Mouse (Mus musculus) Muller cell, postnatal 12 days (primary cell): ENCODE measurements around the gene Ifitm5.

Experiments used
- DNase-seq: peaks from one replicate; pipeline ENCODE4 v3.0.0-alpha.2; 2015; ENCODE audit errors: inconsistent ontology term

The Ifitm5 gene

DNA sequence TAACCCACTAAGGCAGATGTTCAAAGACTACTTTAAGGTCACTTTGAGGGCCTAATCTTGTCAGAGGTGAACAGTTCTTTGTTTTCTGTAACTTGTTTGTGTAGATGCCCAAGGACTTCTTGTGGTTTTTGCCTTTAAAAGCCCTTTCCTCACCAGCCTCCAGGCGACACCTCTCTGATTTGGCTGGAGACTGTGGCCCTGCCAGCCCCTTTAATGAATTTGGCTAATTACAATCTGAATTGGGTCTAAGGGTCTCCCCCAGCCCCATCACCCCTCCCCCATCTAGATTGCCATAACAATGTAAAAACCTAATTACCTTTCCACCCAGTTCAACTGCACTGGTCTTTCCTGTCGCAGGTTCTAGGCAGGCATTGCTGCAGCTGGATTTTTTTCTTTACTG, 12.6 kb upstream of the Ifitm5 start:
- DNase-seq = no peak

DNA sequence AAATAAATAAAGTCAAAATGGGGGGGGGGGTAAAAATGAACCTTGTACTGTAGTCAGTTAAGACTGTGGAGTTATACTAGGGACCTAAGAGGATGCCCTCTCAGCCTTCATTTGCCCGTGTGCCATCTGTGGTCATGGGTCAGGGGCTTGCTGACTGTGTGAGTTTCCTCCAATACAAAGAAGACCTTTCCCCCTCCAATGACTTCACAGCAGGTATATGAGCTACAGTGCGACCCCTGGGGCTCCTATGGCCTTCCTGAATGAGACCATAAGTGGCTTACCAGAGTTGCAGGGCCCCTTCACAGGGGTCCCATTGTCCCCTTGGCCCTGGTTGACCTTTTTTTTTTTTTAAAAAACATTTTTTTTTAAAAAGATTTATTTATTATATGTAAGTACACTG, 11.3 kb upstream of the Ifitm5 start:
- DNase-seq = no peak

DNA sequence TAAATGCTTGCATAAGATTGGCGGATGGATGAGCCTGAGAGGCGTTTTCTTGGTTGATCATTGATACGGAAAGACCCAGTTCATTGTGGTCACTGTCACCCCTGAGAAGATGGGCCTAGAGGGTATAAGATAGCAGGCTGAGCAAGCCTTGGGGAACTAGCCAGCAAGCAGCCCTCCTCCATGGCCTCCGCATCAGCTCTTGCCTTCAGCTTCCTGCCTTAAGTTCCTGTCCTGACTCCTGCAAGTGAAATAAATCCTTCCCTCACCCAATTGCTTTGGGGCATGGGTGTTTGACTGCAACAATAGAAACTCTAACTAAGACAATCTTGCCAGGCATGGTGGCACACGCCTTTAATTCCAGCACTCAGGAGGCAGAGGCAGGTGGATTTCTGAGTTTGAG, 9.9 kb upstream of the Ifitm5 start:
- no peak for DNase-seq

GRCm38 (mm10) chr7:140959181-140959901, 9.2 kb upstream of the Ifitm5 start:
- peak; percentile 54 for DNase-seq

DNA sequence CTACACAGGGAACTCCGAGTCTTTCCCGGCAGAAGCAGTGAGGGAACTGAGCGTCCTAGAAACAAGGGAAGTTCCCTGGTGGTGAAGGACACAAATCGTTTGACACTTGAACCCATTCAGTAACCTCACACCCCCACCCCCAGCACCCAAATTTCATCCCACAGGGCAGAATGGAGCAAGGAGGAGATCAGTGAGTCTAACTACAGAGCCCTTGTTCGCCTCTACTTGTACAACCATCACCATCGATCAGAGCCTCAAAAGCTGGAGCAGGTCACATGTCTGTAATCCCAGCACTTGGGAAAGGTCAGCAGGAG, 6.4 kb upstream of the Ifitm5 start:
- no peak for DNase-seq

DNA sequence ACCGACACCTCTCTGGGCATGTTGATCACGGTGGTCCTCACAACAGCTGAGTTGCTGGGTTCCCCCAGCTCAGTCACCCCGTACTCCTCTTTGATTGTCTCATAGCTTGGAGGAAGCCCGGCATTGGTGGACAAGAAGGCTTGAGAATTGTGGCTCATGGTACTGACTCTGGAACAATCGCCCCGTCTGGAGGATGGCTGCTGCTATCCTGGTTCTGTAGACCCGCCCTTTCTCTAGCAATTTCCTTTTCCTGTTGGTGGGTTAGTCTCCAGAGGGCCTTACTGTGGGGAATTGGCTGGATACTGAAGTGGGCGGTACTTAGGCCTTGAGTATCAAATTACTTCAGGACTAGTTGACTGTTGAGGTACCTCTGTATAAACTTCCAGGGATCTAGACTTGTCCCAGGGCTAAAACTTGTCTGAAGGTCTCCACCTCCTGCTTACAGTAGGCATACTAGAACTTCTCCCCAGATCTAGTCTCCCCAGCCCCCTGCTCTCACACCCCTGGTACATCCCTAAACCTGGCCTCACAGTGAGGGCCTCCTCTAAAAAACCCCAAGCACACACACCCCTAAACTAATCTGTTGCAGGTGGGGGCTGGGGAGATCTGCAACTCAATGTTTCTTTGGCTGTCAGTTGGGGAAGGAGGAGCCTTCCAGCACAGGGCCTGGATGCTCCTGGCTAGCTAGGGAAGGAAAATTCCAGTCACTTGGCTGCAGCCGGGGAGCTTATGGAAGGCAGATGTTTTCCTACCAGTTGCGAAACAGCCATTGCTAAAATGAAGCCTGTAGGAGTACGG, 5.9 kb upstream of the Ifitm5 start, which contains the start of the genes Gm45717 and Ifitm2:
Gene Gm45717, minus strand, starts transcription at position 180 of the 798 bp plus-strand sequence.
Gene Ifitm2, minus strand, starts transcription at position 230 of the 798 bp plus-strand sequence.
- peak; percentile 79 for DNase-seq

GRCm38 (mm10) chr7:140955342-140955741, 5.3 kb upstream of the Ifitm5 start:
- DNase-seq = peak; percentile 51

DNA sequence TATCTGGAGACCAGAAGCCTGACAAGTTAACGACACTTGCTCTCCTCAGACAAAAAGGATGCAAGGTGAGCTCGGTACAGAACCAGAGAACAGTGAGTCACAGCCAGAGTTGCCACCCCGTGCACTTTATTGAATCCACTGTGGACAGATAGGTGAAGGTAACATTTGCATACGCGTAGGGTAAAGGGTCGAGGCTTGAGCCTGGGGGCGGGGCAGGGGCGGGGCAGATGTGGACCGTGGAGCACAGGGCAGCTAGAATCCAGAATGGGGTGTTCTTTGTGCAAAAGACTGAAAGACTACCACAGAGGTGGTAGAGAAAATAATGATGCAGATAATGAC, 4.6 kb upstream of the Ifitm5 start:
- DNase-seq = no peak

DNA sequence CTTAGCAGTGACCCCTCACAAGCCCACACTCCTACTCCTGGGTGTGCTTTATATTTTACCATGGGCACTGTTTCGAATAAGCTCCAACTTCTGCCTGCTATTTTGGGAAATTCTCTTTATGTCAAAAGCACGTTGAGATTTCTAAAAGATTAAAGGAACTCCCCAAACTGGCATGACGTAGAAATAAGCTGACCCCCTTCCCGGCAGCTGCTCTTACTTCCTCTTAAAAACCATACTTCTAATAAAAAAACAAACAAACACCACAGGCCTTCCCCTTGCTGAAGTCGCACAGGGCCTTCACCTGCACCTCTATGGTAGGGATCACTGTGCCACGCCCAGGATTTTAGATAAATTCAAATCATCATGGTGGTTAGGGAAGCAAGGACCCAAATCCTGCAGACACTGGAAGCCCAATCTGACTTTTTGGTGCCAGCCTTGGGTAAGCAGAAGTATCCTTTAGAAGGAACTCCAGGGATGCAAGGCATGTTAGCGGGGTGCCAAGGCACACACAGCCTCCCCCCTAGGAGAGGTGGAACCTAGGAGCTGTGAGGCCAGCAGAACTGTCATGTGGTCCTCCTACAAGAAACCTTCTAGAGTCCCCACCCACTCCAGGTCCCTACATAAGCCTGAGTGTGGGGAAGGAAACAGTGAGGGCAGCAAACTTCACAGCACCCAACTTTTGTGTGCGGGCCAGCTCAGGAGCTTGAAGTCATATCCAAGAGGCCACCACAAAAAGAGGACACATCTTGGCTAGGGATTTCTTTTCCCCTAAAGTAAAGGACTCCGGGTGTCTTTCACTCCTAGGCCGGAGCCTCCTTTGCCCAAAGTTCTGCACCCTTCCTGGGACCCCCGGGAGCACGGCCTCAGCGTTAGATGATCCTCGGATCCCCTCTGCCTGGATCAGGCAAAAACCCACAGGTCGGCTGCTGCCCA, 4.0 kb upstream of the Ifitm5 start:
- no peak for DNase-seq

DNA sequence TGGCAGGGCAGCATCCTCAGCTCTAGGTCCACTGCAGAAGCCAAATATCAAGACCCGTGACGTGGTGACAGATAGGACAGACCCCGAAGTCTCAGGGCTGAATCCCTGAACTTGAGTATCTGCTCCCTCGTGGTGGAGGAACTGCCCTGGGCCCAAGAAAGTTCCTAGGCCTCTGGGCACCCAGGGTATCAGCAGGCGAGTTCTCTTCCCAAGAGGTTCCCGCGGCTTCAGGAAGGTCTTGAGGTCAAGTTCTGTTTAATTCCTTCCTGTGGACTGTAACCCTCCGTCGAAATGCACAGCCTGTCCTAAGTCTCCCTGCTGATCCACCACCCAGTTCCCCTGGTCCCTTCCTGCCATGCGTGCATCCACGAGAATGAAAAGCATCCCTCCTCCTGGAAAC, 3.0 kb upstream of the Ifitm5 start:
- DNase-seq = no peak

DNA sequence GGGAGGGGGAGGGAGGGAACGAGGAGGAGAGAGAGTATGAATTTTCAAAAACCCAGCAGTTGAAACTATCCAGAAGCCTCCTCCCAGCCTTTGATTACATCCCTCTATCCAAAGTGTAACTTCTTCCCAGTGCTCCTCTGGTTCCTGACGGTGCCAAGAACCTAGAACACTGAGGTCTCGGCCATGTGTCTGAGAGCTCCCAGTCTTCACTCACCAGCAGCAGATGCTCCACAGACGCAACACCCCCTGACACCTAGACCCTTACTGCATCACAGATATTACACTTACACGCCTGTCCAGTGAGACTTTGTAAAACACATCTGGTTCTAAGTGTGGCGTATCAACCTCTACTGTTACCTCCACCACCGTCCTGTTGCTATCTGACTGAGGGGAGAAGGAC, 2.4 kb upstream of the Ifitm5 start:
- DNase-seq = no peak

- DNase-seq = no peak
Observed at GRCm38 (mm10) chr7:140951765-140952164, 1.7 kb upstream of the Ifitm5 start.

- DNase-seq = no peak
Observed at GRCm38 (mm10) chr7:140951051-140951450, 960 bp upstream of the Ifitm5 start.

DNA sequence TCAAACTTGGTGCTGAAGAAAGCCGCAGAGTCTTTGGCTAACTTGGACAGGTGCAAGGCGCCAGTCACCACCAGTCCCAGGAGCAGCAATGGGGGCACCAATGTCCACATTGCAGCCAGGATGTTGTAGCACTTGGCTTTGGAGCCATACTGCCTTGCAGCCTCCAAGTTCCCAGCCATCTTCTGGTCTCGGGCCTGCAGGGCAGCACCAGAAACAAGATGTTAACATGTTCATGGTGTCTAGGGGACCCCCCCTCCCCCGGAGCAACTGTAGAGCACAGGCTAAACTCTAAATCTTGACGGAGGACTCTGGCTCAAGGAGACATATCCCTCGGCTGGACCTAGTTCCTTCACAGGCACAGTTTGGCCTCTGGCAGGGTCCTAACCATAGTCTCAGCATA, 836 bp downstream of the Ifitm5 start:
- DNase-seq = no peak

DNA sequence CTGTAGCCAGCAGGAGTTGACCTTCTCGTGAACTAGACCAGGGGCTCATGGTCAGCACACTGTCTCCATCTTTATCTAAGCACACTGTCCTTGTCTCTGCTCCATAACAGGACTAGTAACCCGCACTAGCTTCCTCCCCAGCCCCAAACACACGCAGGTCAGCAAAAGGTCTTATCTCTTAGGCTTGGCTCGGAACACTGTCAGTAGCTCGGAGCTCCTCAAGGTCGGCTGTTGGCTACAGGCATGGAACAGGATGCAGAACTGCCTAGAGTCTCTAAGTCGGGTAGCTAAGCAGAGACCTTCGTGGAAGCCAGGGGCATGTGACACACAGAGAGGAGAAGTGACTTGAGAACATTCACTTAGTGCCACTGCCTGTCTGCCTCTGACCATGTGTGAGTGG, 1.9 kb downstream of the Ifitm5 start:
- DNase-seq = no peak

GRCm38 (mm10) chr7:140946980-140947379, 3.1 kb downstream of the Ifitm5 start:
- DNase-seq = no peak

GRCm38 (mm10) chr7:140946311-140946710, 3.8 kb downstream of the Ifitm5 start:
- no peak for DNase-seq

DNA sequence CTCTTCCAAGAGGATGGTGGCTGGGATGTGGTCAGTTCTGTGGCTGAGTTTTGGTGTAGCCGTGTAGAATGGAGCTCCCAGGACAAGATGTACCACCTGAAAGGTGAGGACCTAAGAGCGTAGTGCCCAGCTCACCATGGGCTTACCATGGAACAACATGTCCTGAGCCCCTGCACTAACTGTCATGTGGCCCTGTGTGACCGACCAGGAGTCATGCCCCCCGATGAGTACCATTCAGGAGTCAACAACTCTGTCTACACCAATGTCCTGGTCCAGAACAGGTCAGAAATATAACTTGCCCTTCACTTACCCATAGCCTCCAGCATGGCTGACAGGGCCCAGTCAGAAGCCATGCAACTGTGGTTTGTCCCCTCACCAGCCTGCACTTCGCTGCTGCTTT, 4.8 kb downstream of the Ifitm5 start:
- DNase-seq = no peak

- DNase-seq = no peak
Observed at GRCm38 (mm10) chr7:140944236-140944635, 5.9 kb downstream of the Ifitm5 start.

DNA sequence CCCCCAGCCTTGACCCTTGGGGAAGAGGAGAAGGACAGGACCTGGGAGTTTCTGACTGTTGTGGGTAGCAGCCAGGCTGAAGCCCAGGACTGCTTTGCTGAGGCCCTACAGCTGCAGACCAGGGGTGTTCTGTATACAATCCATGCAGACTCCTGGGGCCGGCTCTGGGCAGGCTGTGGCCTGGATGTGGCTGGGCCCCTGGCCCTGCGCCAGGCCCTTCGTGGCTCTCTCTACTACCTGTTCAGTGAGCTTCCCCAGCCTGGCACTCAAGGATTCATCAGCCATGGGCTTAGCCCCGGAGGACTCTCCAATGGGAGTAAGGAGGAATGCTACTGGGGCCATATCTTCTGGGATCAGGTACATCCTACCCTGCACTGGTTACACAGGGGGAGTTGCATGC, 6.7 kb downstream of the Ifitm5 start:
- DNase-seq = no peak

DNA sequence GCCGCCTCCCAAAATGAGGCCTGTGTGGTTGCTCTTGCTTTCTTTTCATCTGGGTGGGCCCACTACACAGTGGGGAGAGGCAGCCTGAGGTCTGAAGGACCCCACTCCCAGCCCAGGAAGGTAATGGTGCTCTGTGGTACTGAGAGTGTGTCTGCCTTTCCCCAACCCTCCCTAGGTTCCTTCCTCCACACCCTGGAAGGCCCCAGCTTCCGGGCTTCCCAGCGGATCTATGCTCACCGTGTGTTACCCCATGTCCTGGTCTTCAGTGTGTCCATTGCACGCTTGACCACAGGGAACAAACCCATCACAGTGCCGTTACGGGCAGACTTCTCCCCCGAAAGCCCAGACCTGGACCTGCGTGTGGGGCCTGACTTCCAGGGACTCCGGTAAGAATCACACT, 7.3 kb downstream of the Ifitm5 start:
- DNase-seq = no peak

DNA sequence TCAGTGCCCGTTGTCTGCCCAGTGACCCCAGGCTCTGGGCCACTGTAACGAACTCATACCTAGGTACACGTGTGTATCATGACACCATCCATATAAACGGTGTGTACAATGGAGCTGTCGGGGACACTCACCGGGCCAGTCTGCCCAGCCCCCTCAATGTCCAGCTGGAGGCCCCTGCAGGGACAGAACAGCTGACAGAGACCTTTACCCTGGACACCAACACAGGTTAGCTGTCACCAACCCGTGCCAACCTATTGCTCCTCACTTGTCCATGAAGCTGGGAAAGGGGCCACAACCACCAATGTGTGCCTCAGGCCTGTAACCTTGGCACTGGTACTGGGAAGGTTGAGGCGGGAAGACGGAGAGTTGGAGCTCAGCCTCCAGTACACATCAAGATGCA, 7.8 kb downstream of the Ifitm5 start:
- no peak for DNase-seq
